Mouse (Mus musculus) intestine, embryonic 14.5 days (tissue): Measurements from ENCODE around the gene Ddx39. TPM values are rescaled to one million over a fixed set of nuclear protein-coding genes. Genes with fewer than 3 reads are reported as not detected.

ENCODE experiments used
- ATAC-seq: fragments of 200-750 bp; cut with Nextera tagmentation; replicated peaks from 2 replicates; pipeline ENCODE4 v1.8.0; 2017; ENCODE audit warnings: low read depth, moderate number of reproducible peaks, moderate TSS enrichment, moderate library complexity; ENCODE audit not compliant: low FRiP score, low TSS enrichment
- DNase-seq: peaks from one replicate; pipeline ENCODE4 v3.0.0-alpha.2; 2018; ENCODE audit warnings: low spot score
- H3K27ac ChIP-seq: fragments of 300-500 bp; sonication (generic); 2 replicates; pipeline ENCODE4 v1.5.1; 2014; ENCODE audit warnings: low read depth, mild to moderate bottlenecking, control low read depth
- H3K27me3 ChIP-seq: fragments of 300-500 bp; sonication (generic); replicated peaks from 2 replicates; pipeline ENCODE4 v1.6.1; 2014; ENCODE audit warnings: low read length, control low read depth; ENCODE audit not compliant: control insufficient read depth, insufficient read depth
- H3K36me3 ChIP-seq: fragments of 300-500 bp; sonication (generic); 2 replicates; pipeline ENCODE4 v1.6.1; 2014; ENCODE audit warnings: low read length, control low read depth; ENCODE audit not compliant: control insufficient read depth, insufficient read depth
- H3K4me1 ChIP-seq: fragments of 300-500 bp; sonication (generic); replicated peaks from 2 replicates; pipeline ENCODE4 v1.6.1; 2014; ENCODE audit warnings: low read length, control low read depth, mixed read lengths; ENCODE audit not compliant: control insufficient read depth, insufficient read depth
- H3K4me2 ChIP-seq: fragments of 300-500 bp; sonication (generic); 2 replicates; pipeline ENCODE4 v1.6.1; 2014; ENCODE audit warnings: low read length
- H3K4me3 ChIP-seq: fragments of 300-500 bp; sonication (generic); 2 replicates; pipeline ENCODE4 v1.5.1; 2014; ENCODE audit warnings: low read depth, low read length, control low read depth, mixed read lengths
- H3K9ac ChIP-seq: fragments of 300-500 bp; sonication (generic); 2 replicates; pipeline ENCODE4 v1.6.1; 2014; ENCODE audit warnings: mild to moderate bottlenecking, low read length
- H3K9me3 ChIP-seq: fragments of 300-500 bp; sonication (generic); 2 replicates; pipeline ENCODE4 v1.6.1; 2016; ENCODE audit warnings: low read length, control low read depth; ENCODE audit not compliant: control insufficient read depth
- WGBS: fragments of 180-500 bp; shearing (Covaris S2); extraction: QIAGEN DNeasy Blood & Tissue Kit; methylation state at CpG from one replicate; pipeline ENCODE4 v1.1.7; 2014; 5-methylcytosine and 5-hydroxymethylcytosine counted together
- polyA plus RNA-seq: library from polyadenylated mRNA; unstranded; fragments of >200 nt; fragmentation: Nextera tagmentation; extraction: Ambion mirVana; gene quantifications from 2 replicates; pipeline ENCODE4 v1.2.1, GENCODE M21; 2014

Ddx39 gene
- polyA plus RNA-seq, 1 experiment from 2014 or later: 222 TPM

DNA sequence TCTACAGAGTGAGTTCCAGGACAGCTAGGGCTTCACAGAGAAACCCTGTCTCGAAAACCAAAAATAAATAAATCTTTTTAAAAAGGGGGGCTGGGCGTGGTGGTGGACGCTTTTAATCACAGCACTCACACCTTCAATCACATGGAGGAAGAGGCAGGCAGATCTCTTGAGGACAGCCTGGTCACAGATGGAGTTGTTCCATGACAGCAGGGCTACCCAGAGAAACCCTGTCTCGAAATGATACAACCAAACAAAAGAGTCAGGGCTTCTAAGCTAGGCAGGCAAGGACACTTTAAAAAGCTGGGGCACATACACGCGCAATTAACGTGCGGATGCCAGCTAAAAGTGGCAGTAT is 324 bp upstream of the Ddx39 start:
- Histone ChIP-seq H3K4me3 (peak overlapping the region; percentile 95), H3K4me2 (peak overlapping the region; percentile 97), H3K27me3 (no peaks in the 10 kb centered on the region), H3K27ac (no peak overlapping the region), H3K36me3 (peaks cover 8% of the 10 kb centered on the region), H3K9me3 (no peaks in the 10 kb centered on the region), H3K4me1 (peaks cover 16% of the 10 kb centered on the region), H3K9ac (no peak overlapping the region; the same call in 1 of the 2 replicates)
- ATAC-seq: peak; percentile 29
- no peak for DNase-seq
- 15% methylated on average over 8 of the region's 8 CpGs for WGBS

DNA sequence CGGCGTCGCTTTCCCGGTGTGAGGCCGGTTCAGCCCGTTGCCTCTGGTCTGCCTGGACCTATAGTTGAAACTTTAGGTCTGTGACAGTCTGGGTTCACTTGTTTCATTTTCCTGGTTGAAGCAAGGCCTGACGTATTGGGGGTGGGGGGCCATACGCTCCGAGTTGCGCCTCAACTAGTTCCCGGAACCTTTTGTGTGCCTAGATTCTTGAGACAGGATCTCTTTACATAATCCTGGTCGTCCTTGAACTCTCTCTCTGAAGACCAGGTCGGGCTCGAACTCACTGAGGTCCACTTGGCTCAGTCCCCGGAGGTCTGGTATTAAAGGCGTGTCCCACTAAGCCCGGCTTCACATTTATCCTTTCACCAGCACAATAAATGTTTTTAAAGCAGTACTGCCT is 794 bp downstream of the Ddx39 start:
- Histone ChIP-seq H3K4me1 (peaks cover 16% of the 10 kb centered on the region), H3K9me3 (no peaks in the 10 kb centered on the region), H3K27ac (peak overlapping the region; percentile 91), H3K9ac (peak overlapping the region; percentile 92), H3K4me3 (peak overlapping the region; percentile 95), H3K36me3 (peaks cover 19% of the 10 kb centered on the region), H3K27me3 (no peaks in the 10 kb centered on the region), H3K4me2 (peak overlapping the region; percentile 97)
- WGBS: 2% methylated on average over 17 of the region's 17 CpGs
- ATAC-seq (no peak), DNase-seq (no peak)

DNA sequence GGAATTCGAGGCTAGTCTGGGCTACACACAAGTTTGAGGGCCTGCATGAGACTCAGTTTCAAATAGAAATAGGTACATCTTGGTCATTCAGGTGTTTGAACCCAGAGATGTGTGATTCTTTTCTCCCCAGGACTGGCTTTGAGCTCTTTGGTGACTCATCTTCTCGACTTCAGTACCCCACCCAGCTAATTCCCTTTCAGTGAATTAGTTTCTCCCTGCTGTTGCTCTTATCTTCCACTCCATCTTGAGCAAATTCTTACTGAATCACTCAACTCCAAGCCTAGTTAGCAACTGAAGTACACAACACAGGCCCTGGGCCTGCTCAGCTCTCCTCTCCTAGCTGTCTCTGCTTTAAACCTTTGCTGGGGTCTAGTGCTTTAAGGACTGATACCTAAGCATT is 1.6 kb downstream of the Ddx39 start:
- H3K4me3 ChIP-seq: peak overlapping the region; percentile 95
- H3K4me2 ChIP-seq: peak overlapping the region; percentile 97
- no peaks in the 10 kb centered on the region for H3K27me3 ChIP-seq
- H3K27ac ChIP-seq: no peak overlapping the region
- 53% methylated on average over 2 of the region's 2 CpGs for WGBS
- H3K4me1 ChIP-seq: peaks cover 16% of the 10 kb centered on the region
- H3K9me3 ChIP-seq: no peaks in the 10 kb centered on the region
- peaks cover 27% of the 10 kb centered on the region for H3K36me3 ChIP-seq
- DNase-seq: no peak
- H3K9ac ChIP-seq: peak overlapping the region; percentile 92
- no peak for ATAC-seq

DNA sequence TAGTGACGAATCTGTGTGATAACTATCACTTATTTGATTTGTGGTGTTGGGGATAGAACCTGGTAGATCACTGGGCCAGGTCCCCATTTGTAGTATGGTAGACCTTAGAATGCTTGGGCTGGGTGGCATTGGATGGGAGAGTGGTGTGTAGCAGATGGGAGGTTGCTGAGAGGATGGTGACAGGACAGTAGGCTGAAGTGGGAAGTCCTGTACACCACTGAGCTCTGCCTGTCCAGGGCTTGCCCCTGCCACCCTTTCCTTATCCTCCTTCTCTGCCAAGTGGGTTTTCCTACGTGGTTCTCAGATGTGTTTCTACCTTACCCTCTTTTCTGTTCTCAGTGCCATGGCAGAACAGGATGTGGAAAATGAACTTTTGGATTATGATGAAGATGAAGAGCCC is 4.1 kb downstream of the Ddx39 start:
- Histone ChIP-seq H3K4me2 (no peak overlapping the region), H3K36me3 (peaks cover 52% of the 10 kb centered on the region), H3K27ac (no peak overlapping the region), H3K9me3 (no peaks in the 10 kb centered on the region), H3K27me3 (no peaks in the 10 kb centered on the region), H3K4me1 (peaks cover 16% of the 10 kb centered on the region), H3K4me3 (no peak overlapping the region), H3K9ac (no peak overlapping the region)
- 77% methylated on average over 2 of the region's 2 CpGs for WGBS
- ATAC-seq (no peak), DNase-seq (no peak)

DNA sequence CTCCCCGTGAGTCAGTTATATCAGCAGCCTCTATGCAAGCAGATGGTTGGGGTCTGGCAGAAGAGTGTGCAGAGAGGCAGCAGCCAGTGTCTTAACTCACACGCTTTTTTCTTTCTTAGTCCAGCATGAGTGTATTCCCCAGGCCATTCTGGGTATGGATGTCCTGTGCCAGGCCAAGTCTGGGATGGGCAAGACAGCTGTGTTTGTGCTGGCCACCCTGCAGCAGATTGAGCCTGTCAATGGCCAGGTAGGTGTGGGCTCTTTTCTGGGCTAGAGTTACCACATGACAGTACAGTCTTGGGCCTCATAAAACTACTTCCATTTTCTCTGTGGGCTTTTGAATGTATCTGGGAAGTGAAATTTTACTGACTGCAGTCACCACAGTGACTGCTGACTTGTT is 4.7 kb downstream of the Ddx39 start:
- Histone ChIP-seq H3K27me3 (no peaks in the 10 kb centered on the region), H3K9ac (no peak overlapping the region), H3K4me2 (no peak overlapping the region), H3K4me1 (peaks cover 16% of the 10 kb centered on the region), H3K9me3 (no peaks in the 10 kb centered on the region), H3K36me3 (peaks cover 58% of the 10 kb centered on the region), H3K27ac (no peak overlapping the region), H3K4me3 (no peak overlapping the region)
- no peak for ATAC-seq
- WGBS: 81% methylated on average over 2 of the region's 2 CpGs
- no peak for DNase-seq

DNA sequence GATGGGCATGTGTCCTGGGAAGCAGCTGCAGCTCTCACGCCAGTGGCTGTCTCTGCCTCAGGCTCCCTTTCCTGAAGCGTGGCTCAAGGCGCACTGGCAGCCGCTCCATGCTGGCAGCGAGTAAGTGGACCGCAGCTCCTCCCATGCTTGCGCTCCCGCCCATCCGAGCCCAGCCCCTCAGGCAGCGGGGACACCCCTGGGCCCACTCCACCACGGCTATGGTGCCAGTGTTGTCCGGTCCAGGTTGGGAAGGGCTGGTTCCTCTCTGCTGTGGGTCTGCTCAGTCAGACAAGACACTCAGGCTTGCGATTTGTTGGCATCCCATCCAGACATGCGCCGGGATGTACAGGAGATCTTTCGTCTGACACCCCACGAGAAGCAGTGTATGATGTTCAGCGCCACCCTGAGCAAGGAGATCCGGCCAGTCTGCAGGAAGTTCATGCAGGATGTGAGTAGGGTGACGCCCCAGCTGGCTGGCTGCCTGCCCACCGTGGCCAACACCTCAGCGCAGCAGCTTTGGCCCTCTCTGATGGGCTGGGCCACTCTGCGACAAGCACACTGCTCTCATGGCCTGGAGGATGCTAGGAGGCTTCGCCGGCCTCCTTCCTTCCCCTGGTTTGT is 6.5 kb downstream of the Ddx39 start:
- no peaks in the 10 kb centered on the region for H3K27me3 ChIP-seq
- peaks cover 9% of the 10 kb centered on the region for H3K4me1 ChIP-seq
- ATAC-seq (no peak), DNase-seq (no peak)
- H3K4me3 ChIP-seq: no peak overlapping the region
- 90% methylated on average over 25 of the region's 25 CpGs for WGBS
- H3K9ac ChIP-seq: no peak overlapping the region
- no peak overlapping the region for H3K4me2 ChIP-seq
- no peak overlapping the region for H3K27ac ChIP-seq
- H3K36me3 ChIP-seq: peaks cover 74% of the 10 kb centered on the region
- no peaks in the 10 kb centered on the region for H3K9me3 ChIP-seq

DNA sequence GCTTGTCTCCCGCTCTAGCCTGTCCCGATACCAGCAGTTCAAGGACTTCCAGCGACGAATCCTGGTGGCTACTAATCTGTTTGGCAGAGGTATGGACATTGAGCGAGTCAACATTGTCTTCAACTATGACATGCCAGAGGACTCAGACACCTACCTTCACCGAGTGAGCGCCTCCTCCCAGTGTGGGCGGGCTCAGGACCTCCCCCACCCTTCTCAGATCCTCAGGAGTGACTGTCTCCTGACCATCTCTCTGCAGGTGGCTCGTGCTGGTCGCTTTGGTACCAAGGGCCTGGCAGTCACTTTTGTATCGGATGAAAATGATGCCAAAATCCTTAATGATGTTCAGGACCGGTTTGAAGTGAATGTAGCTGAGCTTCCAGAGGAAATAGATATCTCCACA is 7.7 kb downstream of the Ddx39 start:
- Histone ChIP-seq H3K27ac (no peak overlapping the region), H3K4me1 (no peaks in the 10 kb centered on the region), H3K9ac (no peak overlapping the region), H3K9me3 (no peaks in the 10 kb centered on the region), H3K36me3 (peaks cover 81% of the 10 kb centered on the region), H3K4me2 (no peak overlapping the region), H3K27me3 (no peaks in the 10 kb centered on the region), H3K4me3 (no peak overlapping the region)
- no peak for ATAC-seq
- DNase-seq: no peak
- WGBS: 87% methylated on average over 12 of the region's 12 CpGs

DNA sequence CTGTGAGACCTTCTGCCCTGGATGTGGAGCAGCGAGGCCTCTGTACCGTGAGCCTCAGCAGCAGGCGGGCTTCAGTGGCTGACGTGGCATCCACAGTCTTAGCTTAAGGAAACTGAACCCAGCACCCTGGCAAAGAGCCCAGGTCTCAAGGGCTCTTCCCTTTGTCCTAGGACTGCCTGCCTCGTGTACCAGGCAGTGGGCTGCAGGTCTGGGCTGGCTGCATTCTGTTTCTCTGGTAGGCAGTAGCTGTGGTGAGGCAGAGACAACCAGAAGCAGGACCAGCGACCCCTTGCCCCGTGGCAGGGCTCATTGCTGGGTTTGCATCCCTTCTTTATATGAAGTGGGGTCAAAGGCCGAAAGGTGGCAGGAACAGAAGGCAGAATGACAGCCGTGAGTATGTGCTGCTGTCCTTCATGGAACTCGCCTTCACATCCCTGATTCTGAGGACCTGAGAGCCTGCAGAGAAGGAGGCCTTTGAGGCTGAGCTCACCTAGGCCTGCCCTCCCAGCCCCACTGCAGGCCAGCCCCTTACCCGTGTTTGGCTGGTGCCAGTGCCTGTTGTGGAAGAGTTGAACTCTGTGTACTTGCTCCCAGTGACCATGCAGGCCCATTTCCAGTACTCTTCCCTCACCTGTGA is 8.6 kb downstream of the Ddx39 start:
- Histone ChIP-seq H3K27me3 (no peaks in the 10 kb centered on the region), H3K36me3 (peaks cover 86% of the 10 kb centered on the region), H3K9me3 (no peaks in the 10 kb centered on the region), H3K27ac (no peak overlapping the region), H3K4me3 (no peak overlapping the region), H3K4me1 (no peaks in the 10 kb centered on the region), H3K4me2 (no peak overlapping the region), H3K9ac (no peak overlapping the region)
- whole genome bisulfite sequencing: 81% methylated on average over 11 of the region's 11 CpGs
- DNase-seq (no peak), ATAC-seq (no peak)
